Mouse (Mus musculus) C2C12 (cell line): ENCODE measurements at regions not wholly inside any gene's neighbourhood (a gene's known extent, or its start where the extent isn't known, plus 50 kb on each side); places are given as distances from the start of the nearest gene placed in this dataset.
A peak's percentile ranks its signal among the peaks of the same experiment; 100 is the strongest.
"Not testable (repeated sequence)": the region's sequence is repeated elsewhere in the genome, so short reads cannot be mapped to it uniquely, and the experiment has no call there.

ENCODE experiments used
- H3K27me3 ChIP-seq: one replicate; pipeline ENCODE4 v1.6.1; 2011; ENCODE audit not compliant: control insufficient read depth, insufficient read depth, insufficient read length
- H3K36me3 ChIP-seq: one replicate; pipeline ENCODE4 v1.6.1; 2011; ENCODE audit not compliant: control insufficient read depth, insufficient read depth
- H3K4me3 ChIP-seq: one replicate; pipeline ENCODE4 v1.5.1; 2011; ENCODE audit warnings: mild to moderate bottlenecking, control low read depth; ENCODE audit not compliant: poor library complexity, insufficient read depth, severe bottlenecking
- H3K79me2 ChIP-seq: one replicate; pipeline ENCODE4 v1.6.1; 2011; ENCODE audit not compliant: control insufficient read depth, insufficient read depth
- H3K79me3 ChIP-seq: one replicate; pipeline ENCODE4 v1.6.1; 2011; ENCODE audit warnings: low read depth, control low read depth
- H3ac ChIP-seq: one replicate; pipeline ENCODE3; 2011; ENCODE audit warnings: low read depth; ENCODE audit not compliant: control insufficient read depth, insufficient read length
- CEBPB ChIP-seq: IDR thresholded peaks from one replicate; pipeline ENCODE4 v1.6.1; 2011; ENCODE audit warnings: low read depth, mild to moderate bottlenecking, control low read depth, moderate library complexity
- CTCF ChIP-seq: IDR thresholded peaks from one replicate; pipeline ENCODE4 v1.5.1; 2011; ENCODE audit not compliant: control insufficient read depth, insufficient read depth, insufficient read length
- FOSL1 ChIP-seq: IDR thresholded peaks from one replicate; pipeline ENCODE4 v1.8.0; 2011; ENCODE audit warnings: mild to moderate bottlenecking, low read length; ENCODE audit not compliant: poor library complexity, insufficient read depth, severe bottlenecking
- MAX ChIP-seq: IDR thresholded peaks from one replicate; pipeline ENCODE4 v1.6.1; 2011; ENCODE audit warnings: mild to moderate bottlenecking, control low read depth
- MYOD1 ChIP-seq: IDR thresholded peaks from one replicate; pipeline ENCODE4 v1.6.1; 2011; ENCODE audit warnings: low read depth; ENCODE audit not compliant: control insufficient read depth, insufficient read length
- MYOG ChIP-seq: IDR thresholded peaks from one replicate; pipeline ENCODE4 v1.6.1; 2011; ENCODE audit not compliant: control insufficient read depth, insufficient read length; ENCODE audit errors: extremely low read depth
- USF1 ChIP-seq: IDR thresholded peaks from one replicate; pipeline ENCODE4 v1.6.1; 2011; ENCODE audit warnings: low read depth, mild to moderate bottlenecking, control low read depth, moderate library complexity

DNA sequence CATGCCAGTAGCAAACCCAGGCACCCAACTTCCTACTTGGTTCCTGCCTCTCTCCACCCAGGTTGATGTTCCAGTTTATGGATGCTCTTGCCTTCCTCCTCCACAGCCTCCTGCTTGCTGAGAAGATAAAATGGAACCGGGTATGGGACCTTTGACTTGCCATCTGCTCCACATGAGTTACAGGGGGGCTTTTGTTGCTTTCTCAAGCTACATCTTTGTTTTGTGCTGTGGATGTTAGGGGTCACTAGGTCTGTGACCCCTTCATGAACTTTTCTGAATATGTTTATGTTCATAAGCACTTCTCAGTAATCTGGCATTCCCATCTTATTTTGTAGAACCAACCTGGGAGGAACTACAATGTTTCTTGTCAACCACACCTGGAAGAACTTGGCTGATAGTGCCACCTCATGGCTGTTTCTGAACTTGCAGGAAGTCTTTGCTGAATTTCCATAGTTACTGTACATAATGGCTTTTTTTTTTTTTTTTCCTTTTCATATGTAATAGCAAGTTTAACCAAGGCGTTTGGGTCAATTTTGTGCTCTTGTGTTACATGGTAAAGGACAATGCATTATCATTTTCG lies 234.9 kb upstream of the Vmn1r3 start:
- H3K27me3 ChIP-seq: no peaks in the 10 kb centered on the region
- H3K79me3 ChIP-seq: no peaks in the 10 kb centered on the region
- no peak overlapping the region for H3ac ChIP-seq
- peak; percentile 1 for TF ChIP-seq CTCF
- TF ChIP-seq MYOD1: no peak
- no peak for TF ChIP-seq MAX
- TF ChIP-seq CEBPB: no peak
- TF ChIP-seq FOSL1: no peak
- no peak for TF ChIP-seq USF1
- TF ChIP-seq MYOG: no peak
- H3K79me2 ChIP-seq: no peaks in the 10 kb centered on the region
- H3K4me3 ChIP-seq: no peak overlapping the region
- no peaks in the 10 kb centered on the region for H3K36me3 ChIP-seq

- Histone ChIP-seq H3ac (no peak overlapping the region), H3K4me3 (no peak overlapping the region), H3K79me3 (no peaks in the 10 kb centered on the region), H3K79me2 (no peaks in the 10 kb centered on the region), H3K27me3 (no peaks in the 10 kb centered on the region), H3K36me3 (no peaks in the 10 kb centered on the region)
- no peak for TF ChIP-seq USF1
- TF ChIP-seq CEBPB: no peak
- no peak for TF ChIP-seq CTCF
- no peak for TF ChIP-seq MYOD1
- TF ChIP-seq FOSL1: no peak
- no peak for TF ChIP-seq MAX
- no peak for TF ChIP-seq MYOG
Measured at GRCm38 (mm10) chr4:3416670-3417069, 231.5 kb upstream of the Vmn1r3 start.

- H3K4me3 ChIP-seq, H3K79me3 ChIP-seq, H3ac ChIP-seq, H3K79me2 ChIP-seq, H3K36me3 ChIP-seq, H3K27me3 ChIP-seq: not testable (repeated sequence)
Measured at GRCm38 (mm10) chr4:3414442-3415022, 229.4 kb upstream of the Vmn1r3 start.

DNA sequence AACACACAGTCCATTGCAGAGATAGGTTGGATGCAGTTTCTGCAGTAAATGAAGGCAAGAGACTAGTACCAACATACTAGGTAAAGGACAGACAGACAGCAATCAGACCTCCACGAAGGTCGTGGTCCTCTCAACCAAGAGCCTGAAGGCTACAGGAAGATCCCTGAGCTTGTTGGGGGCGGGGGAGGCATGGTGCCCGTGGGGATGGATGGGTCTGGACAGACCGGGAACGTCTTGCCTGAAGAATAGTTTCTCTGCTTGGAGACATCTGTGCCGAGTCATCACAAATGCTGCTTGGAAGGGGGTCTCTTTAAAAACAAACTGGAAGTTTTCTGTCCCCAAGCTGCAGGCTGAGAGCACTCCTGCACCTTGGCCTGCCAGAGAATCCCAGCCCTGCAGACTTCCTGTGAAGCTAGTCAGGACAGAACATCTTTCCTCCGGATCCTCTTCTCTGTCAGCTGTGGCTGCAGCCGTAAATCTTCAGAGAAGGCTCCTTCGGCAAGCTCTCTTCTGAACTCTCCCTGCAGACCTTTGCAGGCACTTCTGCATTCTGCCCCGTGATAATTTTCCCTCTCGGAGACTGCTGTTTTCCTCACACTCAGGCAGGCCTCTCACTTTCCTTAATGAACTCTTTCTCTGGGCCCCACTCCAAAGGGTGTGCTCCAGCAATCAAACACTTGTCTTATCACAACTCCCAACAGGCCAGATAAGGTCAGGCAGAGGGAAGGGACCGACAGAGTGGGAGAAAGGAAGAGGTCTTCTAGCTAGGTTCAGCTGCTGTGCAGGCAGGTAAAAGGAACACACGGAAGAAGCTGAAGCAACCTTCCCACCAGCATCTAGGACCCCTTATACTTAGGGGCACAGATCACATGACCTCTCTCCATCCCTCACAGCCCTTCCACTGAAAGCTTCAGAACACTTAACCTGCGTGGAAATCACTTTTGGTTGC lies 228.6 kb upstream of the Vmn1r3 start:
- Histone ChIP-seq H3K27me3 (no peaks in the 10 kb centered on the region), H3K79me3 (no peaks in the 10 kb centered on the region), H3K79me2 (no peaks in the 10 kb centered on the region), H3K4me3 (no peak overlapping the region), H3K36me3 (no peaks in the 10 kb centered on the region), H3ac (no peak overlapping the region)
- no peak for TF ChIP-seq FOSL1

DNA sequence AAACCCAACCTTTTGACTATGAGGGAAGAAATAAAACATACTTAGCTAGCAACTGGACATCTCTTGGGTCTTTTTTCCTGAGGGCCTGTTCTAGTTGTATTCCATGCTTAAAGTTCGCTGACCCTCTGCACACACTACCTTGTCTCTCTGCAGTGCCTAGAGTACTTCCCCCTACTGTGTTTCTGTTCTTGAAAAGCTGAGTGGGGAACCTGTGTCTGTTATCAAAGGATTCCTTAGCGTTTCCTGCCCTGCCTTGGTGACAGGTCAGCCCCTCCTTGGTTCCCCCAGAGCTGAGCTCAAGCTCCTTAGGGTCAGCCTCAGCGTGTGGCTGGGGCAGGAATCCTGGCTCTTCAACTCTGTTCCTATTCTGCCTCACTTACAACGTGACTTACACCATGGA lies 227.2 kb upstream of the Vmn1r3 start:
- H3K36me3 ChIP-seq, H3K79me2 ChIP-seq, H3K79me3 ChIP-seq, H3K4me3 ChIP-seq, H3K27me3 ChIP-seq, H3ac ChIP-seq: not testable (repeated sequence)

DNA sequence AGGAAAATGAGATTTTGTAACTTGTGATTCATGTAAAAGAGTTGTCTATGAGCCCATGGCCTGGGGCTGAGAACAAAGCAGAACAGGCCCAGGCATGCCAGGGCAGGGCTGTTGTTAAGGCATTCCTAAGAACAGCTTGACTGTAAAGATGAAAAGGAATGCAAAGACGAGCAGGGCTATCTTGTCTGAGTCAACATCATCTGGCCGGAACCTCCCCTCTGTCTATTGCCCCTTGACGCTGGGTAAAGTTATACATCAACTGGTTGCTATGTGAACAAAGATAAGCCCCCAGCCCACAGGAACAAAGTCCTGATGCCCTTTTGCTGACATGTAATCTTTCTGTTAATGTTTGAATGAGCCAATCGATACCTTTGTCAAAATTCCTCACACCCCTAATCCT lies 217.7 kb upstream of the Vmn1r3 start:
- not testable (repeated sequence) for H3ac ChIP-seq, H3K4me3 ChIP-seq, H3K27me3 ChIP-seq, H3K79me2 ChIP-seq, H3K79me3 ChIP-seq, H3K36me3 ChIP-seq

- H3K79me2 ChIP-seq, H3K79me3 ChIP-seq, H3ac ChIP-seq, H3K36me3 ChIP-seq, H3K4me3 ChIP-seq, H3K27me3 ChIP-seq: not testable (repeated sequence)
Measured at GRCm38 (mm10) chr4:3401766-3402165, 216.6 kb upstream of the Vmn1r3 start.

GRCm38 (mm10) chr4:3391579-3391978 lies 206.4 kb upstream of the Vmn1r3 start:
- not testable (repeated sequence) for H3K79me3 ChIP-seq, H3K4me3 ChIP-seq, H3K36me3 ChIP-seq, H3ac ChIP-seq, H3K79me2 ChIP-seq, H3K27me3 ChIP-seq

DNA sequence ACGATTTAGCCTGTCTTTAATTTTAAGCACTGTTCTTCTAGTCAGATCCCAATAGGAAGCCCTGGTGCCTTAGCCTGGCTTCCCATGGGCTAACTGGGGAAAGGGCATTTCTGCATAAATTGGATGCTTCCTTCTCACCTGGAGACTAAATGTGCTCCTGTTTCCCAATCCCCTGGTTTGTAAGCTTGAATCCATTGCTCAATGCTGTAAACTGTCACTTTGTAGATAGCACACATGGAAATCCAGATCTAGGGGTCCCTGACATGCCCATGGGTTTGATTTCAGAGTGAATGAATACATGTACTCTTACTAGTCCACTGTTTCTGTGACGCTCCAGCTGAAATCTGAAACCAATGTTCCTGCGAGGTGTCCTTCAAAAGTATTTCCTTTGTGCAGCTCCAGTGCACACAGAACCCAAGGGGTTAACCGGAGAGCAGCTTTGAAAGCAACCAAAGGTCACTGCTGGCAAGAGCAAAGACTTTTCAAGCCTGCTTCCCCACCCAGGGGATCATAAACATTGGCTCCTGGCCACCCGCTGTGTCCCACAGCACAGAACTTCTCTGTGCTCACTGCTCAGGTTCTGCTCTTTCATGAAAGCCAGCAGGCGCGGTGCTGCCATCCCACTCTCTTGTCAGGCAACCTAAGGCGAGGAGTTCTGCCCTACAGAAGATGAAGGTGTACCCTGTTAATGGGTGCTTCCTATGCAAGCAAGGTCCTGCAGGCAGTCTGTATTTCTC lies 188.0 kb upstream of the Vmn1r3 start:
- H3K79me2 ChIP-seq, H3ac ChIP-seq, H3K79me3 ChIP-seq, H3K4me3 ChIP-seq, H3K27me3 ChIP-seq, H3K36me3 ChIP-seq: not testable (repeated sequence)
